Mouse (Mus musculus) midbrain, embryonic 11.5 days (tissue): ENCODE measurements around the gene Treml4. TPM values are rescaled to one million over a fixed set of nuclear protein-coding genes. Genes with fewer than 3 reads are reported as not detected.
A peak's percentile ranks its signal among the peaks of the same experiment; 100 is the strongest.

Experiments
- ATAC-seq: fragments of 200-750 bp; cut with Nextera tagmentation; 2 replicates; pipeline ENCODE4 v1.8.0; 2017; ENCODE audit warnings: moderate TSS enrichment, moderate library complexity; ENCODE audit not compliant: low FRiP score
- DNase-seq: peaks from one replicate; pipeline ENCODE4 v3.0.0; 2015; ENCODE audit warnings: low spot score; ENCODE audit errors: missing footprints
- H3K27ac ChIP-seq: fragments of 300-500 bp; sonication (generic); 2 replicates; pipeline ENCODE4 v1.5.1; 2014; ENCODE audit warnings: low read depth, low read length
- H3K27me3 ChIP-seq: fragments of 300-500 bp; sonication (generic); 2 replicates; pipeline ENCODE4 v1.6.1; 2014; ENCODE audit warnings: mild to moderate bottlenecking, low read length, moderate library complexity, mixed read lengths; ENCODE audit not compliant: control insufficient read depth, insufficient read depth
- H3K36me3 ChIP-seq: fragments of 300-500 bp; sonication (generic); 2 replicates; pipeline ENCODE4 v1.6.1; 2014; ENCODE audit warnings: mild to moderate bottlenecking, low read length, moderate library complexity, mixed read lengths; ENCODE audit not compliant: control insufficient read depth, insufficient read depth
- H3K4me1 ChIP-seq: fragments of 300-500 bp; sonication (generic); 2 replicates; pipeline ENCODE4 v1.6.1; 2014; ENCODE audit warnings: low read length; ENCODE audit not compliant: control insufficient read depth, insufficient read depth
- H3K4me2 ChIP-seq: fragments of 300-500 bp; sonication (generic); 2 replicates; pipeline ENCODE4 v1.6.1; 2014; ENCODE audit warnings: mild to moderate bottlenecking, moderate library complexity
- H3K4me3 ChIP-seq: fragments of 300-500 bp; sonication (generic); 2 replicates; pipeline ENCODE4 v1.5.1; 2014; ENCODE audit warnings: low read depth, low read length
- H3K9ac ChIP-seq: fragments of 300-500 bp; sonication (generic); 2 replicates; pipeline ENCODE4 v1.6.1; 2014; ENCODE audit warnings: low read length
- H3K9me3 ChIP-seq: fragments of 300-500 bp; sonication (generic); 2 replicates; pipeline ENCODE4 v1.6.1; 2016; ENCODE audit warnings: low read length; ENCODE audit not compliant: control insufficient read depth
- WGBS: fragments of 180-500 bp; shearing (Covaris S2); extraction: QIAGEN DNeasy Blood & Tissue Kit; methylation state at CpG from one replicate; pipeline ENCODE4 v1.1.7; 2014; 5-methylcytosine and 5-hydroxymethylcytosine counted together
- polyA plus RNA-seq: library from polyadenylated mRNA; unstranded; fragments of >200 nt; fragmentation: Nextera tagmentation; extraction: Ambion mirVana; gene quantifications from 2 replicates; pipeline ENCODE4 v1.2.1, GENCODE M21; 2014

Gene Treml4
- polyA plus RNA-seq, 1 experiment from 2014 or later = 0.18 TPM

DNA sequence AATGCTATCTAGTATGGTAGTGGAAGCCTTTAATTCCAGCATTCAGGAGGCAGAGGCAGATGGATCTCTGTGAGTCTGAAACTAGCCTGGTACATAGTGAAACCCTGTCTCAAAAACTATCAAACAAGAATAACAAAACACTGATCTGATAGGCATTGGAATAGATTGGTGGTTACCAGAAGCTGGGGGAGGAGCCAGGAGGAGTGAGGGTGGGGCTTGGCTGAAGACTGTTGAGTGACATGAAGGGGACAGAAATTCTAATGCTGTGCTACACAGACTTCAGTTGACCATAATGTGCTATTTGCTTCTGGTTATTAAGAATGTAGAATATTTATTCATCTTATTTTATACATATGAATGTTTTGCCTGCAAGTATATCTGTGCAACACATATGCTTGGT, 4.2 kb downstream of the Treml4 start:
- no peaks in the 10 kb centered on the region for H3K9me3 ChIP-seq
- no peak overlapping the region for H3K27ac ChIP-seq
- no peaks in the 10 kb centered on the region for H3K27me3 ChIP-seq
- no peak overlapping the region for H3K4me3 ChIP-seq
- H3K4me1 ChIP-seq = no peaks in the 10 kb centered on the region
- no peak overlapping the region for H3K4me2 ChIP-seq
- no peak overlapping the region for H3K9ac ChIP-seq
- DNase-seq = peak; percentile 6
- no peaks in the 10 kb centered on the region for H3K36me3 ChIP-seq
- no peak for ATAC-seq

GRCm38 (mm10) chr17:48269833-48270232, 5.7 kb downstream of the Treml4 start:
- H3K27ac ChIP-seq = no peak overlapping the region
- no peak overlapping the region for H3K4me2 ChIP-seq
- no peaks in the 10 kb centered on the region for H3K9me3 ChIP-seq
- no peak overlapping the region for H3K4me3 ChIP-seq
- ATAC-seq (no peak), DNase-seq (no peak)
- 70% methylated on average over 4 of the region's 4 CpGs for WGBS
- no peaks in the 10 kb centered on the region for H3K27me3 ChIP-seq
- H3K4me1 ChIP-seq = no peaks in the 10 kb centered on the region
- no peaks in the 10 kb centered on the region for H3K36me3 ChIP-seq
- no peak overlapping the region for H3K9ac ChIP-seq

DNA sequence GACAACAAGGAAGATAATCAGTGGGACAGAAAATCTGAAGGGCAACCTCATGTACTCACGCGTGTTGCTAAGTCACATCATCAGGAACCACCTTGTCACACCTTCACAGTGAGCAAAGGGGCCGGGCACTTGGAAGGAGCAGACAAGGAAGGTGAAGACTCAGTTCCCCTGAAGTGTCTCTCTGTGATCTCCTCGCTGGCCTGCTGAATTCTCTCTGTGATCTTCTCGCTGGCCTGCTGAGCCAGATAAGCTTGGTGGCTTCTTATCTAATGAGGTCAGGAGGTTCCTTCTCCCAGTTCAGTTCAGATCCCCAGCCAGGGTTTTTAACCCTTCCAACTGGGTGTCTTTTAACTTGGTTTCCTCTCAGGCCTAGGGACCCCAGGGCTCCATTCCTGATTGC, 8.1 kb downstream of the Treml4 start:
- 79% methylated on average over 5 of the region's 5 CpGs for WGBS
- H3K4me1 ChIP-seq = no peaks in the 10 kb centered on the region
- H3K4me3 ChIP-seq = no peak overlapping the region
- H3K9ac ChIP-seq = no peak overlapping the region
- no peaks in the 10 kb centered on the region for H3K36me3 ChIP-seq
- H3K27me3 ChIP-seq = no peaks in the 10 kb centered on the region
- DNase-seq (peak; percentile 84), ATAC-seq (no peak)
- H3K9me3 ChIP-seq = no peaks in the 10 kb centered on the region
- no peak overlapping the region for H3K27ac ChIP-seq
- H3K4me2 ChIP-seq = no peak overlapping the region

- no peak overlapping the region for H3K4me2 ChIP-seq
- H3K9me3 ChIP-seq = no peaks in the 10 kb centered on the region
- peak; percentile 10 for DNase-seq
- H3K27ac ChIP-seq = no peak overlapping the region
- H3K36me3 ChIP-seq = no peaks in the 10 kb centered on the region
- H3K27me3 ChIP-seq = no peaks in the 10 kb centered on the region
- ATAC-seq = no peak
- WGBS = 91% methylated on average over 4 of the region's 4 CpGs
- no peaks in the 10 kb centered on the region for H3K4me1 ChIP-seq
- H3K9ac ChIP-seq = no peak overlapping the region
- H3K4me3 ChIP-seq = no peak overlapping the region
These were observed 8.5 kb downstream of the Treml4 start for GRCm38 (mm10) chr17:48272598-48272997.

GRCm38 (mm10) chr17:48274098-48274497, 10.0 kb downstream of the Treml4 start:
- no peak overlapping the region for H3K4me2 ChIP-seq
- H3K36me3 ChIP-seq = no peaks in the 10 kb centered on the region
- 78% methylated on average over 4 of the region's 4 CpGs for WGBS
- ATAC-seq (no peak), DNase-seq (no peak)
- H3K9ac ChIP-seq = no peak overlapping the region
- H3K4me3 ChIP-seq = no peak overlapping the region
- no peak overlapping the region for H3K27ac ChIP-seq
- no peaks in the 10 kb centered on the region for H3K4me1 ChIP-seq
- H3K27me3 ChIP-seq = no peaks in the 10 kb centered on the region
- no peaks in the 10 kb centered on the region for H3K9me3 ChIP-seq

GRCm38 (mm10) chr17:48274885-48275284, 10.8 kb downstream of the Treml4 start:
- H3K36me3 ChIP-seq = no peaks in the 10 kb centered on the region
- H3K4me1 ChIP-seq = no peaks in the 10 kb centered on the region
- H3K27ac ChIP-seq = no peak overlapping the region
- no peak overlapping the region for H3K9ac ChIP-seq
- H3K4me2 ChIP-seq = no peak overlapping the region
- ATAC-seq = peak; percentile 38; the same call in 1 of the 2 replicates
- H3K4me3 ChIP-seq = no peak overlapping the region
- no peaks in the 10 kb centered on the region for H3K9me3 ChIP-seq
- H3K27me3 ChIP-seq = no peaks in the 10 kb centered on the region
- WGBS = 32% methylated on average over 6 of the region's 6 CpGs
- DNase-seq = peak; percentile 93

DNA sequence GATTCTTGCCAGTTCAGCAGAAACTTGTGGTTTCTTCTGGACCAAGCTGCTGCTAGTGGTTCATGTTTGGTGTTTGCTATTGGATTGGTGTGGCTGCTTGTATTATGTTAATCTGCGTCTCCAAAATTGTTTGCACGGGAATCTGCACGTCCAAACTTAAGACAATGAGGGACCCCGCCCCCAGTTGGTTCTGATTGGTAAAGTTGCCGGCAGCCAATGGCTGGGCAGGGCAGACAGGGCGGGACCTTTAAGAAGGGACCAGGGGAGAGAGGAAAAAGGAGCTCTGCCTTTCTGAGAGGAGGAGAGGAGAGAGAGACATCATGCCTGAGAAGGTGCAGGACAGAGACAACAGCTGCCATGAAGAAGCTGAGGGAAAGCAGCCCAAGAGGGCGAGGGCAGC, 11.6 kb downstream of the Treml4 start:
- no peaks in the 10 kb centered on the region for H3K9me3 ChIP-seq
- 66% methylated on average over 7 of the region's 7 CpGs for WGBS
- ATAC-seq (no peak), DNase-seq (no peak)
- no peak overlapping the region for H3K4me2 ChIP-seq
- H3K9ac ChIP-seq = no peak overlapping the region
- H3K27me3 ChIP-seq = no peaks in the 10 kb centered on the region
- H3K36me3 ChIP-seq = no peaks in the 10 kb centered on the region
- no peaks in the 10 kb centered on the region for H3K4me1 ChIP-seq
- H3K4me3 ChIP-seq = no peak overlapping the region
- H3K27ac ChIP-seq = no peak overlapping the region

GRCm38 (mm10) chr17:48278381-48278780, 14.3 kb downstream of the Treml4 start:
- no peaks in the 10 kb centered on the region for H3K36me3 ChIP-seq
- no peaks in the 10 kb centered on the region for H3K27me3 ChIP-seq
- H3K27ac ChIP-seq = no peak overlapping the region
- H3K9ac ChIP-seq = no peak overlapping the region
- no peak overlapping the region for H3K4me2 ChIP-seq
- no peak for ATAC-seq
- H3K9me3 ChIP-seq = no peaks in the 10 kb centered on the region
- no peak overlapping the region for H3K4me3 ChIP-seq
- no peak for DNase-seq
- peaks cover 8% of the 10 kb centered on the region for H3K4me1 ChIP-seq

DNA sequence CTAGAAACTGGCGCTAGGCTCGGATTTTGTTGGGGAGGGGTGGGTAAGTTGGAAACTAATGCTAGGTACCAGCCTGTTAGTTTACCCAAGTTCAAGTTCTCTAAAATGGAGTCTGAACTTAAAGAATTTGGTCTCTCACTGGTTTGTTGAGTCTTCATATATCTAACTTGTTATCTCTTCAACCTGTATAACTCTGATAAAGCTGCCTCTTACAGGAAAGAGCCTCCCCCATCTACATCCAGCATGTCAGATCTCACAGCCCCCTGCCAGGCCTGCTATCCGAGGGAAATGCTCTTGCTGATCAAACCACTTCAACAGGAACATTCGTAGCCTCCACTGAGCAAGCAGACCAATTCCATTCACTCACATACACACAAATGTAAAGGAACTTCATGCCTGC, 14.9 kb downstream of the Treml4 start:
- Histone ChIP-seq H3K27me3 (no peaks in the 10 kb centered on the region), H3K27ac (no peak overlapping the region), H3K4me1 (peaks cover 8% of the 10 kb centered on the region), H3K4me3 (no peak overlapping the region), H3K36me3 (no peaks in the 10 kb centered on the region), H3K9me3 (no peaks in the 10 kb centered on the region), H3K9ac (no peak overlapping the region), H3K4me2 (no peak overlapping the region)
- WGBS = 80% methylated on average over 4 of the region's 4 CpGs
- DNase-seq (peak; percentile 26), ATAC-seq (no peak)
